Mouse (Mus musculus) liver, embryonic 16.5 days (tissue): ENCODE data around the gene Pum2. TPM values are rescaled to one million over a fixed set of nuclear protein-coding genes. Genes with fewer than 3 reads are reported as not detected.

Experiments used
- ATAC-seq: fragments of 200-750 bp; cut with Nextera tagmentation; 2 replicates; pipeline ENCODE4 v1.8.0; 2017; ENCODE audit warnings: low read depth, mild to moderate bottlenecking, moderate number of reproducible peaks, moderate library complexity
- H3K27ac ChIP-seq: fragments of 300-500 bp; sonication (generic); 2 replicates; pipeline ENCODE4 v1.5.1; 2014; ENCODE audit warnings: mild to moderate bottlenecking, low read length
- H3K27me3 ChIP-seq: fragments of 300-500 bp; sonication (generic); 2 replicates; pipeline ENCODE4 v1.6.1; 2014; ENCODE audit warnings: low read depth, low read length, mixed read lengths; ENCODE audit not compliant: control insufficient read depth, insufficient read depth
- H3K36me3 ChIP-seq: fragments of 300-500 bp; sonication (generic); 2 replicates; pipeline ENCODE4 v1.6.1; 2014; ENCODE audit warnings: mild to moderate bottlenecking; ENCODE audit not compliant: control insufficient read depth, insufficient read depth
- H3K4me1 ChIP-seq: fragments of 300-500 bp; sonication (generic); 2 replicates; pipeline ENCODE4 v1.6.1; 2014; ENCODE audit warnings: low read depth, low read length, mixed read lengths; ENCODE audit not compliant: control insufficient read depth
- H3K4me2 ChIP-seq: fragments of 300-500 bp; sonication (generic); 2 replicates; pipeline ENCODE4 v1.6.1; 2014; ENCODE audit warnings: low read depth, low read length, mixed read lengths
- H3K4me3 ChIP-seq: fragments of 300-500 bp; sonication (generic); 2 replicates; pipeline ENCODE4 v1.5.1; 2014; ENCODE audit warnings: low read depth, mild to moderate bottlenecking, low read length
- H3K9ac ChIP-seq: fragments of 300-500 bp; sonication (generic); 2 replicates; pipeline ENCODE4 v1.6.1; 2014; ENCODE audit warnings: low read depth, low read length
- H3K9me3 ChIP-seq: fragments of 300-500 bp; sonication (generic); replicated peaks from 2 replicates; pipeline ENCODE4 v1.6.1; 2016; ENCODE audit warnings: low read length; ENCODE audit not compliant: control insufficient read depth
- WGBS: fragments of 180-500 bp; shearing (Covaris S2); extraction: QIAGEN DNeasy Blood & Tissue Kit; methylation state at CpG from one replicate; pipeline ENCODE4 v1.1.7; 2014; ENCODE audit not compliant: insufficient replicate concordance; 5-methylcytosine and 5-hydroxymethylcytosine counted together
- polyA plus RNA-seq: library from polyadenylated mRNA; unstranded; fragments of >200 nt; fragmentation: Nextera tagmentation; extraction: Ambion mirVana; gene quantifications from 2 replicates; pipeline ENCODE4 v1.2.1, GENCODE M21; 2015

Pum2 gene
- polyA plus RNA-seq, 1 experiment from 2014 or later = 14.0 TPM

- ATAC-seq = no peak
- Histone ChIP-seq H3K9me3 (no peaks in the 10 kb centered on the region), H3K9ac (no peak overlapping the region), H3K4me3 (peak overlapping the region; percentile 71), H3K27ac (no peak overlapping the region), H3K4me2 (peak overlapping the region; percentile 82), H3K27me3 (peaks cover 29% of the 10 kb centered on the region), H3K36me3 (no peaks in the 10 kb centered on the region), H3K4me1 (peaks cover 10% of the 10 kb centered on the region)
- 49% methylated on average over 6 of the region's 6 CpGs for WGBS
Observed at GRCm38 (mm10) chr12:8773336-8773735, 99.4 kb downstream of the Pum2 start.

- Histone ChIP-seq H3K27me3 (peaks cover 29% of the 10 kb centered on the region), H3K4me1 (peaks cover 10% of the 10 kb centered on the region), H3K9me3 (no peaks in the 10 kb centered on the region), H3K4me2 (no peak overlapping the region), H3K9ac (no peak overlapping the region), H3K36me3 (no peaks in the 10 kb centered on the region), H3K27ac (no peak overlapping the region), H3K4me3 (no peak overlapping the region)
- ATAC-seq = no peak
Observed at GRCm38 (mm10) chr12:8774183-8774582, 100.2 kb downstream of the Pum2 start.

- no peak overlapping the region for H3K4me3 ChIP-seq
- H3K36me3 ChIP-seq = no peaks in the 10 kb centered on the region
Observed at GRCm38 (mm10) chr12:8776206-8776605, 102.3 kb downstream of the Pum2 start.

GRCm38 (mm10) chr12:8776741-8777140 lies 102.8 kb downstream of the Pum2 start:
- 34% methylated on average over 3 of the region's 3 CpGs for WGBS
- no peak for ATAC-seq
- no peak overlapping the region for H3K27ac ChIP-seq

More at GRCm38 (mm10) chr12:8776206-8776605, 102.3 kb downstream of the Pum2 start:
- WGBS = 69% methylated on average over 7 of the region's 7 CpGs
- no peak overlapping the region for H3K9ac ChIP-seq
- peaks cover 12% of the 10 kb centered on the region for H3K4me1 ChIP-seq
- no peak overlapping the region for H3K27ac ChIP-seq
- no peak for ATAC-seq
- H3K4me2 ChIP-seq = no peak overlapping the region
- H3K27me3 ChIP-seq = peaks cover 21% of the 10 kb centered on the region
- H3K9me3 ChIP-seq = no peaks in the 10 kb centered on the region

GRCm38 (mm10) chr12:8778106-8778505 lies 104.2 kb downstream of the Pum2 start:
- Histone ChIP-seq H3K4me1 (peaks cover 14% of the 10 kb centered on the region), H3K27ac (no peak overlapping the region), H3K36me3 (no peaks in the 10 kb centered on the region), H3K27me3 (peaks cover 2% of the 10 kb centered on the region; the same call in 1 of the 2 replicates), H3K4me3 (no peak overlapping the region), H3K4me2 (no peak overlapping the region), H3K9me3 (no peaks in the 10 kb centered on the region), H3K9ac (no peak overlapping the region)
- no peak for ATAC-seq
- 66% methylated on average over 7 of the region's 7 CpGs for WGBS

More at GRCm38 (mm10) chr12:8776741-8777140, 102.8 kb downstream of the Pum2 start:
- Histone ChIP-seq H3K4me3 (no peak overlapping the region), H3K36me3 (no peaks in the 10 kb centered on the region), H3K4me2 (no peak overlapping the region), H3K4me1 (peaks cover 14% of the 10 kb centered on the region), H3K27me3 (peaks cover 16% of the 10 kb centered on the region), H3K9ac (no peak overlapping the region), H3K9me3 (no peaks in the 10 kb centered on the region)

- 56% methylated on average over 4 of the region's 4 CpGs for WGBS
- Histone ChIP-seq H3K36me3 (no peaks in the 10 kb centered on the region), H3K4me2 (no peak overlapping the region), H3K4me3 (no peak overlapping the region), H3K27me3 (no peaks in the 10 kb centered on the region), H3K9ac (no peak overlapping the region), H3K9me3 (no peaks in the 10 kb centered on the region), H3K4me1 (peaks cover 14% of the 10 kb centered on the region), H3K27ac (no peak overlapping the region; the same call in 1 of the 2 replicates)
- ATAC-seq = peak; percentile 37
Observed at GRCm38 (mm10) chr12:8779851-8780250, 105.9 kb downstream of the Pum2 start.

GRCm38 (mm10) chr12:8781121-8781520 lies 107.2 kb downstream of the Pum2 start:
- ATAC-seq = no peak
- no peaks in the 10 kb centered on the region for H3K27me3 ChIP-seq
- H3K27ac ChIP-seq = no peak overlapping the region
- no peaks in the 10 kb centered on the region for H3K36me3 ChIP-seq
- 61% methylated on average over 7 of the region's 7 CpGs for WGBS
- H3K4me1 ChIP-seq = peaks cover 13% of the 10 kb centered on the region
- H3K9ac ChIP-seq = no peak overlapping the region
- no peak overlapping the region for H3K4me3 ChIP-seq
- no peak overlapping the region for H3K4me2 ChIP-seq
- H3K9me3 ChIP-seq = no peaks in the 10 kb centered on the region

- H3K9ac ChIP-seq = no peak overlapping the region
- H3K4me3 ChIP-seq = no peak overlapping the region
- ATAC-seq = peak; percentile 33
- H3K9me3 ChIP-seq = no peaks in the 10 kb centered on the region
- H3K27ac ChIP-seq = no peak overlapping the region
- no peaks in the 10 kb centered on the region for H3K27me3 ChIP-seq
- H3K4me1 ChIP-seq = peaks cover 12% of the 10 kb centered on the region
- 64% methylated on average over 9 of the region's 9 CpGs for WGBS
- H3K4me2 ChIP-seq = no peak overlapping the region
- no peaks in the 10 kb centered on the region for H3K36me3 ChIP-seq
Observed at GRCm38 (mm10) chr12:8781681-8782378, 107.9 kb downstream of the Pum2 start.

- peaks cover 12% of the 10 kb centered on the region for H3K4me1 ChIP-seq
- H3K27me3 ChIP-seq = no peaks in the 10 kb centered on the region
- no peak overlapping the region for H3K4me2 ChIP-seq
- H3K36me3 ChIP-seq = no peaks in the 10 kb centered on the region
- no peak overlapping the region for H3K27ac ChIP-seq
- ATAC-seq = no peak
- no peak overlapping the region for H3K9ac ChIP-seq
- 54% methylated on average over 3 of the region's 3 CpGs for whole genome bisulfite sequencing
- H3K4me3 ChIP-seq = no peak overlapping the region
- H3K9me3 ChIP-seq = no peaks in the 10 kb centered on the region
Observed at GRCm38 (mm10) chr12:8782565-8782964, 108.6 kb downstream of the Pum2 start.
